12 mouse cellular contexts compared by ENCODE assay signal in genomic region chr5:33204284-33204683, GRCm38 (mm10). TPM values are rescaled to one million over a fixed set of nuclear protein-coding genes. Genes with fewer than 3 reads are reported as not detected.
DNase-seq lines count a peak whose midpoint lies in the region; ATAC-seq and TF ChIP-seq lines count a peak whose summit lies in the region.
"Had no signal": no experiment of that assay in that cellular context is flagged by ENCODE, and none has a peak within 500 bp of the region (broad histone marks: within the 10 kb centered on the region; RNA-seq: fewer than 3 reads in every experiment).

No protein-coding gene starts in this region.

- peak overlapping the region; percentile 48 for H3K4me2 ChIP-seq in intestine, embryonic 14.5 days (ENCODE audit: low read length)
- H3K4me2 ChIP-seq in intestine, embryonic 15.5 days (replicated peaks): no peak overlapping the region
- H3K4me2 ChIP-seq in liver, embryonic 14.5 days (ENCODE audit: low read depth): peak overlapping the region; percentile 59
- no peak overlapping the region; the same call in 1 of the 2 replicates for H3K4me2 ChIP-seq in liver, embryonic 11.5 days
- peak overlapping the region; percentile 53; the same call in 1 of the 2 replicates for H3K4me2 ChIP-seq in limb, embryonic 12.5 days
- peak overlapping the region; percentile 99 for H3K4me2 ChIP-seq in myocyte (ENCODE audit: low read depth)

- ATAC-seq in intestine, embryonic 14.5 days (replicated peaks; ENCODE audit: low FRiP score, low TSS enrichment, low read depth): no peak
- no peak for ATAC-seq in intestine, embryonic 15.5 days
- no peak for ATAC-seq in liver, embryonic 14.5 days (ENCODE audit: insufficient read depth)
- no peak for ATAC-seq in liver, embryonic 11.5 days (replicated peaks; ENCODE audit: low FRiP score)
- no peak for ATAC-seq in limb, embryonic 12.5 days (ENCODE audit: insufficient number of reproducible peaks, insufficient read depth, low FRiP score, low TSS enrichment, low read depth)

- H3K36me3 ChIP-seq in intestine, embryonic 14.5 days (ENCODE audit: control insufficient read depth, insufficient read depth, low read length): no peaks in the 10 kb centered on the region
- no peaks in the 10 kb centered on the region for H3K36me3 ChIP-seq in intestine, embryonic 15.5 days
- no peaks in the 10 kb centered on the region for H3K36me3 ChIP-seq in liver, embryonic 14.5 days (replicated peaks; ENCODE audit: control insufficient read depth, insufficient read depth, low read depth)
- no peaks in the 10 kb centered on the region for H3K36me3 ChIP-seq in liver, embryonic 11.5 days (ENCODE audit: control insufficient read depth, insufficient read depth, low read length)
- no peaks in the 10 kb centered on the region for H3K36me3 ChIP-seq in limb, embryonic 12.5 days
- H3K36me3 ChIP-seq in myocyte (ENCODE audit: control insufficient read depth, insufficient read depth): no peaks in the 10 kb centered on the region
- H3K36me3 ChIP-seq: midbrain, embryonic 12.5 days; neural tube, embryonic 12.5 days had no signal

- H3K9me3 ChIP-seq in intestine, embryonic 14.5 days (ENCODE audit: control insufficient read depth, low read length): no peaks in the 10 kb centered on the region
- no peaks in the 10 kb centered on the region for H3K9me3 ChIP-seq in intestine, embryonic 15.5 days
- no peaks in the 10 kb centered on the region for H3K9me3 ChIP-seq in liver, embryonic 14.5 days (ENCODE audit: control insufficient read depth, low read length)
- no peaks in the 10 kb centered on the region for H3K9me3 ChIP-seq in liver, embryonic 11.5 days (ENCODE audit: control insufficient read depth, low read length)
- H3K9me3 ChIP-seq in limb, embryonic 12.5 days: no peaks in the 10 kb centered on the region
- H3K9me3 ChIP-seq: midbrain, embryonic 12.5 days; neural tube, embryonic 12.5 days had no signal

- no peak for TF ChIP-seq EP300 in liver, embryonic 14.5 days (IDR thresholded peaks at IDR 0.05; ENCODE audit: low read depth)

- TF ChIP-seq POLR2A in myocyte (IDR thresholded peaks at IDR 0.05; ENCODE audit: insufficient read length, low read depth): no peak

- H3K27ac ChIP-seq in intestine, embryonic 14.5 days (ENCODE audit: low read depth): no peak overlapping the region
- H3K27ac ChIP-seq in intestine, embryonic 15.5 days: no peak overlapping the region
- H3K27ac ChIP-seq in liver, embryonic 14.5 days: no peak overlapping the region
- H3K27ac ChIP-seq in liver, embryonic 11.5 days (ENCODE audit: low read depth, low read length): no peak overlapping the region
- H3K27ac ChIP-seq in limb, embryonic 12.5 days: no peak overlapping the region
- H3K27ac ChIP-seq: hindbrain, embryonic 14.5 days; layer of hippocampus, adult 2 months; midbrain, embryonic 12.5 days; neural tube, embryonic 12.5 days had no signal

- peaks cover 5% of the 10 kb centered on the region for H3K4me1 ChIP-seq in intestine, embryonic 14.5 days (replicated peaks; ENCODE audit: control insufficient read depth, insufficient read depth, low read length)
- 0 out of 2 replicates have a peak, but pooled peaks cover 4% of the 10 kb centered on the region for H3K4me1 ChIP-seq in intestine, embryonic 15.5 days (replicated peaks)
- peaks cover 0 to 7% of the 10 kb centered on the region in 2 experiments; a peak in 2 of 4 replicates for H3K4me1 ChIP-seq in liver, embryonic 14.5 days (replicated peaks; ENCODE audit: control insufficient read depth in 2 of 2, insufficient read depth in 2 of 2, low read length in 1 of 2)
- H3K4me1 ChIP-seq in liver, embryonic 11.5 days (replicated peaks; ENCODE audit: control insufficient read depth, insufficient read depth, low read length): peaks cover 4% of the 10 kb centered on the region; the same call in 1 of the 2 replicates
- no peaks in the 10 kb centered on the region; the same call in 1 of the 2 replicates for H3K4me1 ChIP-seq in limb, embryonic 12.5 days (replicated peaks)
- H3K4me1 ChIP-seq: neural tube, embryonic 12.5 days had no signal

- H3K27me3 ChIP-seq in intestine, embryonic 14.5 days (replicated peaks; ENCODE audit: control insufficient read depth, insufficient read depth, low read length): no peaks in the 10 kb centered on the region
- H3K27me3 ChIP-seq in intestine, embryonic 15.5 days (replicated peaks): no peaks in the 10 kb centered on the region
- H3K27me3 ChIP-seq in liver, embryonic 14.5 days (ENCODE audit: control insufficient read depth, insufficient read depth, low read length): no peaks in the 10 kb centered on the region
- no peaks in the 10 kb centered on the region for H3K27me3 ChIP-seq in liver, embryonic 11.5 days (replicated peaks; ENCODE audit: control insufficient read depth, insufficient read depth, low read length)
- H3K27me3 ChIP-seq in limb, embryonic 12.5 days: no peaks in the 10 kb centered on the region
- peaks cover 17% of the 10 kb centered on the region for H3K27me3 ChIP-seq in myocyte (ENCODE audit: control insufficient read depth, insufficient read depth, insufficient read length)
- H3K27me3 ChIP-seq: neural tube, embryonic 12.5 days had no signal

- 73% methylated on average over 7 of the region's 7 CpGs for WGBS in intestine, embryonic 14.5 days
- 68% methylated on average over 7 of the region's 7 CpGs for WGBS in intestine, embryonic 15.5 days
- WGBS in liver, embryonic 14.5 days (ENCODE audit: insufficient replicate concordance): 66% methylated on average over 7 of the region's 7 CpGs
- WGBS in liver, embryonic 11.5 days: 70% methylated on average over 7 of the region's 7 CpGs
- 75% methylated on average over 7 of the region's 7 CpGs for WGBS in limb, embryonic 12.5 days

- no peak overlapping the region for H3K9ac ChIP-seq in intestine, embryonic 14.5 days (ENCODE audit: low read length)
- H3K9ac ChIP-seq in intestine, embryonic 15.5 days: no peak overlapping the region
- peak overlapping the region; percentile 42 for H3K9ac ChIP-seq in liver, embryonic 14.5 days (replicated peaks)
- H3K9ac ChIP-seq in liver, embryonic 11.5 days (ENCODE audit: low read depth, low read length): no peak overlapping the region
- H3K9ac ChIP-seq in limb, embryonic 12.5 days (replicated peaks): no peak overlapping the region
- H3K9ac ChIP-seq: hindbrain, embryonic 14.5 days; midbrain, embryonic 12.5 days; neural tube, embryonic 12.5 days had no signal

- H3ac ChIP-seq in myocyte (ENCODE audit: control insufficient read depth, insufficient read length): no peak overlapping the region

- H3K4me3 ChIP-seq in intestine, embryonic 14.5 days (ENCODE audit: low read depth, low read length): no peak overlapping the region
- no peak overlapping the region for H3K4me3 ChIP-seq in intestine, embryonic 15.5 days (replicated peaks)
- H3K4me3 ChIP-seq in liver, embryonic 14.5 days (ENCODE audit: insufficient read depth in 1 of 2, low read depth in 2 of 2, low read length in 2 of 2): no peak overlapping the region
- no peak overlapping the region for H3K4me3 ChIP-seq in liver, embryonic 11.5 days (ENCODE audit: low read depth, low read length)
- 0 out of 2 replicates have a peak overlapping the region, but pooled peaks have one; percentile 17 for H3K4me3 ChIP-seq in limb, embryonic 12.5 days (replicated peaks)
- peak overlapping the region; percentile 1 for H3K4me3 ChIP-seq in myocyte
- H3K4me3 ChIP-seq: layer of hippocampus, adult 2 months; midbrain, embryonic 12.5 days; neural tube, embryonic 12.5 days had no signal

- TF ChIP-seq CTCF in liver, embryonic 14.5 days (IDR thresholded peaks at IDR 0.05; ENCODE audit: low read depth): no peak

- no peaks in the 10 kb centered on the region for H3K79me2 ChIP-seq in myocyte (ENCODE audit: control insufficient read depth, insufficient read depth)

- no peak for DNase-seq in intestine, embryonic 14.5 days (ENCODE audit: low spot score)
- no peak for DNase-seq in liver, embryonic 14.5 days (ENCODE audit: low read depth in 3 of 3, low spot score in 3 of 3)
- DNase-seq in liver, embryonic 11.5 days (ENCODE audit: low spot score): no peak
- no peak for DNase-seq in layer of hippocampus, postnatal 14 days (ENCODE audit: low spot score in 2 of 2)

TF ChIP-seq in myocyte, 11 proteins besides CTCF, POLR2A, EP300 and RAD21:
- TF ChIP-seq MAX (IDR thresholded peaks at IDR 0.05; ENCODE audit: low read depth): no peak
- TF ChIP-seq USF1 (IDR thresholded peaks at IDR 0.05; ENCODE audit: low read depth): no peak
- no peak for TF ChIP-seq TCF12 (IDR thresholded peaks at IDR 0.05; ENCODE audit: insufficient read depth, poor library complexity, severe bottlenecking)
- TF ChIP-seq TCF3 (IDR thresholded peaks at IDR 0.05; ENCODE audit: insufficient read length, low read depth): no peak
- no peak for TF ChIP-seq MYOD1 (IDR thresholded peaks at IDR 0.05; ENCODE audit: control insufficient read depth in 1 of 3, insufficient read length in 2 of 3, low read depth in 2 of 3)

RNA-seq across cellular contexts. Expression of gene Spon2, which starts 14.0 kb away (rescaled TPM):
- 17.3 and 19.3 TPM in 2 replicates for polyA plus RNA-seq in intestine, embryonic 14.5 days (2014; fragmentation: Nextera tagmentation; extraction: Ambion mirVana)
- polyA plus RNA-seq in intestine, embryonic 15.5 days (2015; fragmentation: Nextera tagmentation; extraction: Ambion mirVana): 23.7 and 26.0 TPM in 2 replicates
- 6.9 and 7.6 TPM in 2 replicates for polyA plus RNA-seq in liver, embryonic 14.5 days (2012; rRNA removed)
- 10.4 and 12.0 TPM in 2 replicates for polyA plus RNA-seq in liver, embryonic 14.5 days (2014; fragmentation: Nextera tagmentation; extraction: Ambion mirVana)
- polyA plus RNA-seq in liver, embryonic 11.5 days (2014; fragmentation: Nextera tagmentation; extraction: Ambion mirVana): 7.5 and 8.5 TPM in 2 replicates
- 1.4 and 2.4 TPM in 2 replicates for polyA plus RNA-seq in limb, embryonic 12.5 days (2016; fragmentation: Nextera tagmentation; extraction: Ambion mirVana)
- polyA plus RNA-seq in myocyte (2012; fragmentation: generic; extraction: Trizol): 5.5 TPM
- under 1 TPM; 0.21 to 0.30 TPM for total RNA-seq in layer of hippocampus, postnatal 14 days (2021)
- total RNA-seq: monocyte, adult 5-6 weeks had no signal

Comparison
In these comparisons a context has a peak if more than half of its experiments do, and no peak if none do; other contexts are left out.
1. H3K4me2 ChIP-seq: peak in intestine, embryonic 14.5 days (single experiment), liver, embryonic 14.5 days (single experiment), limb, embryonic 12.5 days (single experiment) and myocyte (single experiment); none in intestine, embryonic 15.5 days (single experiment) and liver, embryonic 11.5 days (single experiment).
2. H3K4me3 ChIP-seq: peak in limb, embryonic 12.5 days (single experiment) and myocyte (single experiment); none in intestine, embryonic 14.5 days (single experiment), intestine, embryonic 15.5 days (single experiment), liver, embryonic 14.5 days (0 of 2) and liver, embryonic 11.5 days (single experiment).